Mouse (Mus musculus) heart, embryonic 13.5 days (tissue): ENCODE measurements around the gene Ubc. TPM values are rescaled to one million over a fixed set of nuclear protein-coding genes. Genes with fewer than 3 reads are reported as not detected.

Experiments used
- ATAC-seq: fragments of 200-750 bp; cut with Nextera tagmentation; 2 replicates; pipeline ENCODE4 v1.8.0; 2017; ENCODE audit warnings: moderate TSS enrichment; ENCODE audit not compliant: insufficient number of reproducible peaks, low FRiP score, low TSS enrichment; ENCODE audit errors: extremely low read depth
- H3K27ac ChIP-seq: fragments of 300-500 bp; sonication (generic); replicated peaks from 2 replicates; pipeline ENCODE4 v1.5.1; 2015; ENCODE audit warnings: moderate library complexity, mild to moderate bottlenecking, inconsistent platforms
- H3K27me3 ChIP-seq: fragments of 300-500 bp; sonication (generic); replicated peaks from 2 replicates; pipeline ENCODE4 v1.6.1; 2015; ENCODE audit warnings: mild to moderate bottlenecking, inconsistent platforms
- H3K36me3 ChIP-seq: fragments of 300-500 bp; sonication (generic); 2 replicates; pipeline ENCODE4 v1.6.1; 2015; ENCODE audit warnings: mild to moderate bottlenecking, inconsistent platforms
- H3K4me1 ChIP-seq: fragments of 300-500 bp; sonication (generic); 2 replicates; pipeline ENCODE4 v1.6.1; 2015; ENCODE audit warnings: inconsistent platforms
- H3K4me2 ChIP-seq: fragments of 300-500 bp; sonication (generic); 2 replicates; pipeline ENCODE4 v1.6.1; 2015; ENCODE audit warnings: inconsistent platforms, mild to moderate bottlenecking, moderate library complexity
- H3K4me3 ChIP-seq: fragments of 300-500 bp; sonication (generic); 2 replicates; pipeline ENCODE4 v1.5.1; 2015; ENCODE audit warnings: moderate library complexity, mild to moderate bottlenecking, inconsistent platforms
- H3K9ac ChIP-seq: fragments of 300-500 bp; sonication (generic); 2 replicates; pipeline ENCODE4 v1.6.1; 2015; ENCODE audit warnings: inconsistent platforms, mild to moderate bottlenecking, moderate library complexity
- H3K9me3 ChIP-seq: fragments of 300-500 bp; sonication (generic); 2 replicates; pipeline ENCODE4 v1.6.1; 2016; ENCODE audit warnings: inconsistent platforms
- WGBS: fragments of 180-500 bp; shearing (Covaris S2); methylation state at CpG from one replicate; pipeline ENCODE4 v1.1.7; 2015; ENCODE audit warnings: mixed read lengths; 5-methylcytosine and 5-hydroxymethylcytosine counted together
- polyA plus RNA-seq: library from polyadenylated mRNA; unstranded; fragments of >200 nt; fragmentation: Nextera tagmentation; extraction: Ambion mirVana; gene quantifications from 2 replicates; pipeline ENCODE4 v1.2.1, GENCODE M21; 2015

Gene Ubc
- polyA plus RNA-seq, 1 experiment from 2014 or later: 819 TPM

- H3K9ac ChIP-seq: no peak overlapping the region
- H3K36me3 ChIP-seq: peaks cover 37% of the 10 kb centered on the region
- no peaks in the 10 kb centered on the region for H3K9me3 ChIP-seq
- H3K27ac ChIP-seq: no peak overlapping the region
- H3K27me3 ChIP-seq: no peaks in the 10 kb centered on the region
- peaks cover 30% of the 10 kb centered on the region for H3K4me1 ChIP-seq
- H3K4me2 ChIP-seq: no peak overlapping the region
- no peak overlapping the region for H3K4me3 ChIP-seq
- WGBS: 63% methylated on average over 5 of the region's 5 CpGs
- no peak for ATAC-seq
These were observed 22.0 kb upstream of the Ubc start for GRCm38 (mm10) chr5:125411972-125412530.

GRCm38 (mm10) chr5:125409348-125410090 lies 19.5 kb upstream of the Ubc start:
- peaks cover 37% of the 10 kb centered on the region for H3K4me1 ChIP-seq
- ATAC-seq: no peak
- H3K9ac ChIP-seq: peak overlapping the region; percentile 66
- H3K27ac ChIP-seq: peak overlapping the region; percentile 62; the same call in 1 of the 2 replicates
- no peaks in the 10 kb centered on the region for H3K9me3 ChIP-seq
- H3K27me3 ChIP-seq: no peaks in the 10 kb centered on the region
- H3K36me3 ChIP-seq: peaks cover 12% of the 10 kb centered on the region
- H3K4me2 ChIP-seq: peak overlapping the region; percentile 64
- WGBS: 6% methylated on average over 20 of the region's 20 CpGs
- H3K4me3 ChIP-seq: peak overlapping the region; percentile 48

- no peaks in the 10 kb centered on the region for H3K27me3 ChIP-seq
- no peaks in the 10 kb centered on the region for H3K9me3 ChIP-seq
- peaks cover 5% of the 10 kb centered on the region for H3K36me3 ChIP-seq
- peak; percentile 9; the same call in 1 of the 2 replicates for ATAC-seq
- peak overlapping the region; percentile 64 for H3K4me2 ChIP-seq
- H3K9ac ChIP-seq: peak overlapping the region; percentile 66
- H3K4me1 ChIP-seq: peaks cover 38% of the 10 kb centered on the region
- H3K27ac ChIP-seq: peak overlapping the region; percentile 62; the same call in 1 of the 2 replicates
- peak overlapping the region; percentile 48 for H3K4me3 ChIP-seq
- WGBS: 1% methylated on average over 13 of the region's 13 CpGs
These were observed 18.8 kb upstream of the Ubc start for GRCm38 (mm10) chr5:125408842-125409241.

- H3K9me3 ChIP-seq: no peaks in the 10 kb centered on the region
- H3K4me3 ChIP-seq: no peak overlapping the region; the same call in 1 of the 2 replicates
- ATAC-seq: no peak
- H3K27ac ChIP-seq: no peak overlapping the region; the same call in 1 of the 2 replicates
- 64% methylated on average over 14 of the region's 14 CpGs for WGBS
- peak overlapping the region; percentile 87; the same call in 1 of the 2 replicates for H3K4me2 ChIP-seq
- H3K9ac ChIP-seq: no peak overlapping the region
- H3K27me3 ChIP-seq: no peaks in the 10 kb centered on the region
- H3K36me3 ChIP-seq: no peaks in the 10 kb centered on the region; the same call in 1 of the 2 replicates
- peaks cover 37% of the 10 kb centered on the region for H3K4me1 ChIP-seq
These were observed 18.0 kb upstream of the Ubc start for GRCm38 (mm10) chr5:125407910-125408575.

- WGBS: 53% methylated on average over 13 of the region's 13 CpGs
- Histone ChIP-seq H3K9ac (peak overlapping the region; percentile 86), H3K9me3 (no peaks in the 10 kb centered on the region), H3K4me1 (peaks cover 36% of the 10 kb centered on the region), H3K27me3 (0 out of 2 replicates have a peak, but pooled peaks cover 5% of the 10 kb centered on the region), H3K36me3 (no peaks in the 10 kb centered on the region), H3K4me3 (peak overlapping the region; percentile 68), H3K4me2 (peak overlapping the region; percentile 87), H3K27ac (peak overlapping the region; percentile 88)
- no peak for ATAC-seq
These were observed 17.2 kb upstream of the Ubc start for GRCm38 (mm10) chr5:125407020-125407830.

- Histone ChIP-seq H3K9ac (peak overlapping the region; percentile 86), H3K27me3 (0 out of 2 replicates have a peak, but pooled peaks cover 5% of the 10 kb centered on the region), H3K4me1 (peaks cover 36% of the 10 kb centered on the region), H3K9me3 (no peaks in the 10 kb centered on the region), H3K4me2 (peak overlapping the region; percentile 87), H3K36me3 (no peaks in the 10 kb centered on the region), H3K4me3 (peak overlapping the region; percentile 68), H3K27ac (peak overlapping the region; percentile 88)
- no peak; the same call in 1 of the 2 replicates for ATAC-seq
- 3% methylated on average over 20 of the region's 20 CpGs for WGBS
These were observed 16.5 kb upstream of the Ubc start for GRCm38 (mm10) chr5:125406322-125407016.

GRCm38 (mm10) chr5:125405546-125406248 lies 15.7 kb upstream of the Ubc start:
- WGBS: under 1% methylated on average over 31 of the region's 31 CpGs
- H3K9ac ChIP-seq: peak overlapping the region; percentile 86

GRCm38 (mm10) chr5:125404903-125405545 lies 15.0 kb upstream of the Ubc start:
- Histone ChIP-seq H3K9me3 (no peaks in the 10 kb centered on the region), H3K9ac (peak overlapping the region; percentile 86), H3K4me2 (peak overlapping the region; percentile 87), H3K27me3 (0 out of 2 replicates have a peak, but pooled peaks cover 5% of the 10 kb centered on the region), H3K4me1 (peaks cover 31% of the 10 kb centered on the region), H3K4me3 (peak overlapping the region; percentile 68), H3K27ac (peak overlapping the region; percentile 93), H3K36me3 (no peaks in the 10 kb centered on the region)
- no peak for ATAC-seq
- WGBS: under 1% methylated on average over 28 of the region's 28 CpGs

More at GRCm38 (mm10) chr5:125405546-125406248, 15.7 kb upstream of the Ubc start:
- Histone ChIP-seq H3K4me1 (peaks cover 36% of the 10 kb centered on the region), H3K4me3 (peak overlapping the region; percentile 68), H3K4me2 (peak overlapping the region; percentile 87), H3K27ac (peak overlapping the region; percentile 93), H3K27me3 (0 out of 2 replicates have a peak, but pooled peaks cover 5% of the 10 kb centered on the region), H3K9me3 (no peaks in the 10 kb centered on the region), H3K36me3 (no peaks in the 10 kb centered on the region)
- ATAC-seq: peak; percentile 34; the same call in 1 of the 2 replicates

GRCm38 (mm10) chr5:125404536-125404902 lies 14.5 kb upstream of the Ubc start:
- Histone ChIP-seq H3K36me3 (no peaks in the 10 kb centered on the region), H3K4me2 (peak overlapping the region; percentile 87), H3K9ac (peak overlapping the region; percentile 86), H3K27ac (peak overlapping the region; percentile 93), H3K4me3 (peak overlapping the region; percentile 68), H3K9me3 (no peaks in the 10 kb centered on the region), H3K27me3 (0 out of 2 replicates have a peak, but pooled peaks cover 5% of the 10 kb centered on the region), H3K4me1 (peaks cover 26% of the 10 kb centered on the region)
- 2% methylated on average over 7 of the region's 7 CpGs for WGBS
- no peak for ATAC-seq
